Mouse (Mus musculus): ENCODE results near the gene Serhl. TPM values are rescaled to one million over a fixed set of nuclear protein-coding genes. Genes with fewer than 3 reads are reported as not detected.

Gene Serhl
- polyA plus RNA-seq, 1 experiment from 2014 or later, result 31.3 TPM

GRCm38 (mm10) chr15:83086636-83087328 lies 2.5 kb upstream of the Serhl start:
- H3K4me1 ChIP-seq (replicated peaks), result peaks cover 36% of the 10 kb centered on the region
- no peaks in the 10 kb centered on the region for H3K9me3 ChIP-seq
- no peak overlapping the region for H3K27ac ChIP-seq (replicated peaks)
- peaks cover 37% of the 10 kb centered on the region for H3K27me3 ChIP-seq
- no peak overlapping the region for H3K4me2 ChIP-seq
- H3K4me3 ChIP-seq, result no peak overlapping the region
- no peak overlapping the region for H3K9ac ChIP-seq
- whole genome bisulfite sequencing, result 87% methylated on average over 13 of the region's 13 CpGs
- ATAC-seq (ENCODE audit: low read depth), result no peak
- H3K36me3 ChIP-seq, result no peaks in the 10 kb centered on the region

DNA sequence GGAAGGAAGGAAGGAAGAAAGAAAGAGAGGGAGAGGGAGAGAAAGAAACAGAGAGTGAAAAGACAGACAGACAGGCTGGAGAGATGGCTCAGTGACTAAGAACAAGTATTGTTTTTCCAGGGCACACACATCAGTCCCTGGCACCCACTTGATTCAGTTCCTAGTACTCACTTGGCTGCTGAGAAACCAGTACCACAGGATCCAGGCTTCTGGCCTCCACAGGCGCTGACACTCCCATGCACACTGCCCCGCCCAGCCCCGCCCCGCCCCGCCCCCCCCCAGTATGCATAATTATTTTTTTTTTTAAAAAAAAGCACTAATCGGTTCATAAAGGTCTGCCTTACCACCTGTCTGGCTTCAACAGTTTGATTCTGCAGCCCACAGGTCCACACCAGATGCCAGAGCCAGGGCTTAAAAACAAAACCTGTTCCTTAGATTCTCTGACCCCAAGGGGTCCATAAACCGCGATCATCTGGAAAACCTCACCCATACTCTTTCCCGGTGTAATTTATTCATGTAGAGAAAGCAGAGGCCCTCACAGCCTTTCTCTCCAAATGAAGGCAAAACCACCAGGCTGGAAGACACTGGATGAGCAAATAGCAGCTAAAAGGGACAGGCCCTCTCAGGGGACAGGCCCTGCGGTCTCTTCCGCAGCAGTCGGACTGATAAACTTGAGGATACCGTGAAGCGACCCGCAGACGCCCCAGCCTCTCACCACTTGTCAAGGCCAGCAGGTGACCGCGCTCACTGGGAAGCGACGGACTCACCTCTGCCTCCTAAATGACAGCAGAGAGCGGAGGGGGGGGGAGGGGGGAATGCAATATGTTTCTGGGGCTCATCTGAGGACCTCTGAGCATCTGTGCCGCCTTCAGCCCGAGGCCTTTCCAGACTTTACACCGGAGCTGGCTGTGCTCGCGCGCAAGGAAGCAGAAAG lies 544 bp upstream of the Serhl start:
- peak overlapping the region; percentile 62 for H3K27ac ChIP-seq (replicated peaks)
- H3K4me2 ChIP-seq, result peak overlapping the region; percentile 40
- H3K4me1 ChIP-seq (replicated peaks), result peaks cover 32% of the 10 kb centered on the region
- 0 out of 2 replicates have a peak, but pooled peaks have one; percentile 30 for ATAC-seq (ENCODE audit: low read depth)
- H3K36me3 ChIP-seq, result no peaks in the 10 kb centered on the region
- peaks cover 37% of the 10 kb centered on the region for H3K27me3 ChIP-seq
- WGBS, result 3% methylated on average over 27 of the region's 27 CpGs
- 0 out of 2 replicates have a peak overlapping the region, but pooled peaks have one; percentile 26 for H3K9ac ChIP-seq
- H3K4me3 ChIP-seq, result 0 out of 2 replicates have a peak overlapping the region, but pooled peaks have one; percentile 4
- no peaks in the 10 kb centered on the region for H3K9me3 ChIP-seq

DNA sequence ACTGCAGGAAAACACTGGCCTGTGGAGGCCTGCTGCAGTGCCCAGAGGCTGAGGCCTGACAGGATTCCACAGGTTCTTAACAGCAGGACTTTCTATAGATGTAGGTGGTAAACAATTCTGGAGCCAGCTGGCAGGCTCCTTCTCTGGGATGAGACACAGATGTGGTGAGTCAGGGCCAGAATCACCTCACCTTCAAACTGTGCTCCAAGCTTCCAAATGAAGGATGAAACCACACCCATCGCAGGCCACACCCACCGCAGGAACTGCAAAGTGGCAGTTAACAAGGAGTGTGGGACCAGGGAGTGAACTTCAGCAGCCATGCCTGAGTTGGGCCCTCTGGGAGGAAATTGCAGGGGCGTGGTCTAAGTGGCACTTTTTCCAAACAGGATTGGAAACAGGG lies 1.6 kb downstream of the Serhl start:
- Histone ChIP-seq H3K4me1 (replicated peaks) (peaks cover 24% of the 10 kb centered on the region), H3K27ac (replicated peaks) (no peak overlapping the region), H3K27me3 (peaks cover 37% of the 10 kb centered on the region), H3K4me2 (no peak overlapping the region), H3K9ac (no peak overlapping the region), H3K9me3 (no peaks in the 10 kb centered on the region), H3K36me3 (no peaks in the 10 kb centered on the region), H3K4me3 (no peak overlapping the region)
- ATAC-seq (ENCODE audit: low read depth), result no peak
- WGBS, result 32% methylated on average over 3 of the region's 3 CpGs

- Histone ChIP-seq H3K27me3 (peaks cover 34% of the 10 kb centered on the region), H3K9me3 (no peaks in the 10 kb centered on the region), H3K36me3 (no peaks in the 10 kb centered on the region), H3K9ac (no peak overlapping the region), H3K4me1 (replicated peaks) (peaks cover 19% of the 10 kb centered on the region), H3K4me3 (no peak overlapping the region), H3K27ac (replicated peaks) (no peak overlapping the region), H3K4me2 (no peak overlapping the region)
- no peak for ATAC-seq (ENCODE audit: low read depth)
- 81% methylated on average over 2 of the region's 2 CpGs for WGBS
These were observed 4.4 kb downstream of the Serhl start for GRCm38 (mm10) chr15:83093687-83094086.

- Histone ChIP-seq H3K4me2 (no peak overlapping the region), H3K4me1 (replicated peaks) (peaks cover 20% of the 10 kb centered on the region), H3K27me3 (peaks cover 20% of the 10 kb centered on the region), H3K4me3 (no peak overlapping the region), H3K9me3 (no peaks in the 10 kb centered on the region), H3K27ac (replicated peaks) (no peak overlapping the region), H3K36me3 (no peaks in the 10 kb centered on the region), H3K9ac (no peak overlapping the region)
- 58% methylated on average over 2 of the region's 2 CpGs for WGBS
- ATAC-seq (ENCODE audit: low read depth), result no peak
These were observed 6.6 kb downstream of the Serhl start for GRCm38 (mm10) chr15:83095950-83096349.

DNA sequence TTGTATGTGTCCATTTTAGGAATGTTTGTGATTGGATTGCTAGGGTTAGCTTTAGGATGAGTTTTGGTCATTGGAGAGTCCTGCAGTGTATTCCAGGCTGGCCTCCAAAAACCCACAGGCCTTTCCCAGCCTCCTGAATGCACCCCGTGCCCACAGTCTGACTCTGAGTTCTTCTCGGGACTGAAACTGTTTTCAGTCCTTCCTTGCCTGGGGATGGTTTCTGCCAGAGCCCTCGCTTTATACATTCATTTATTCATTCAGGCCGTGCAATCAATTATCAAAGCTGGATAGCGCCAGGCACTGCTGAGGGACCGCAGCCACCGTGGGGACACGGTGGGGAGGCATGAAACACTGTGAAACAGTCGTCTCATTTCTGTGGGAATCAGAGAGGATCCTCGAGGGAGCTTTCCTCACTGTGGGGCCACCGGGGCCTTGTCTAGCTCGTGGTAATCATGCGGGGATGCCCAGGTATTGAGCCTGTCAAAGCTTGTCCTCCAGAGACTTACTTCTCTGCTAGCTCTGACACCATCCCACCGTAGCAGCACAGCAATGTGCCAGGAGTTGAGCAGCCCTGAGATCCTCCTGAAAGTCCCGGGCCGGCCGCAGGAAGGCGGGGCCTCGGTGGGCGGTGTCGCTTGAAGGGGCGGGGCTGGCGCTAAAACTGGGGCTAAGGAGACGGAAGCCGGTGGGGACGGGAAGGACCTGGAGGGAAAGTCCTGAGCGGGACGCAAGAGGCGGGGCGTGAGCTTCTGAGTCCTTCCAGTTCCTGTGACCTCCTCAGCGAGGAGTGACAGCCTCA lies 10.4 kb downstream of the Serhl start:
- Histone ChIP-seq H3K9ac (peak overlapping the region; percentile 63), H3K4me3 (peak overlapping the region; percentile 40), H3K27ac (replicated peaks) (0 out of 2 replicates have a peak overlapping the region, but pooled peaks have one; percentile 33), H3K36me3 (no peaks in the 10 kb centered on the region), H3K4me1 (replicated peaks) (peaks cover 20% of the 10 kb centered on the region), H3K9me3 (no peaks in the 10 kb centered on the region), H3K4me2 (peak overlapping the region; percentile 64), H3K27me3 (peaks cover 27% of the 10 kb centered on the region)
- WGBS, result under 1% methylated on average over 31 of the region's 31 CpGs
- ATAC-seq (ENCODE audit: low read depth), result peak; percentile 73

- WGBS, result 2% methylated on average over 8 of the region's 8 CpGs
- Histone ChIP-seq H3K4me3 (peak overlapping the region; percentile 40), H3K4me1 (replicated peaks) (peaks cover 20% of the 10 kb centered on the region), H3K9me3 (no peaks in the 10 kb centered on the region), H3K9ac (peak overlapping the region; percentile 63), H3K4me2 (peak overlapping the region; percentile 64), H3K36me3 (no peaks in the 10 kb centered on the region), H3K27me3 (peaks cover 27% of the 10 kb centered on the region), H3K27ac (replicated peaks) (no peak overlapping the region)
- ATAC-seq (ENCODE audit: low read depth), result no peak
These were observed 11.0 kb downstream of the Serhl start for GRCm38 (mm10) chr15:83100332-83100662.

DNA sequence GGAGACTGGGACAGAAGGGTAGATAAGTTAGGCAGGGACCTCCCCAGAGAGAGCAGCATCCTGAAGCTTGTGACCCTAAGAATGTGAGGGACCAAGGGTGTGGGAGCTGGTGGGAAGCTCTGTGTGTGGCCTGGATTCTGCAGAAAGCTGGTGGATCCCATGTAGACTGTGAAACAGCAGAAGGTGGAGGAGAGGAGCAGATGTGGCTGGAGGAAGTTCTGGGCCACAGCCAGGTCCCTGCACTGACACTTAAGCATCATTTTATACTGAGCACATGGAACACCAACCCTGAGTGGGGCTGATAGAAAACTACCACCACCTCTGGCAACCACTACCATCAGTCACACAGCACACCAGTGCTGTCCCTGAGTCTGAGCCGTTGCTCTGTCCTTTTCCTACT lies 13.8 kb downstream of the Serhl start:
- Histone ChIP-seq H3K27me3 (peaks cover 19% of the 10 kb centered on the region), H3K4me1 (replicated peaks) (peaks cover 21% of the 10 kb centered on the region), H3K9me3 (no peaks in the 10 kb centered on the region), H3K9ac (no peak overlapping the region), H3K4me3 (no peak overlapping the region), H3K4me2 (no peak overlapping the region), H3K27ac (replicated peaks) (no peak overlapping the region), H3K36me3 (no peaks in the 10 kb centered on the region)
- 67% methylated on average over 1 of the region's 1 CpGs for WGBS
- no peak for ATAC-seq (ENCODE audit: low read depth)

- Histone ChIP-seq H3K9me3 (no peaks in the 10 kb centered on the region), H3K4me3 (no peak overlapping the region), H3K27me3 (peaks cover 7% of the 10 kb centered on the region; the same call in 1 of the 2 replicates), H3K4me1 (replicated peaks) (peaks cover 8% of the 10 kb centered on the region), H3K27ac (replicated peaks) (no peak overlapping the region), H3K9ac (no peak overlapping the region), H3K4me2 (no peak overlapping the region), H3K36me3 (no peaks in the 10 kb centered on the region)
- WGBS, result 64% methylated on average over 6 of the region's 6 CpGs
- no peak for ATAC-seq (ENCODE audit: low read depth)
These were observed 17.1 kb downstream of the Serhl start for GRCm38 (mm10) chr15:83106426-83106825.

DNA sequence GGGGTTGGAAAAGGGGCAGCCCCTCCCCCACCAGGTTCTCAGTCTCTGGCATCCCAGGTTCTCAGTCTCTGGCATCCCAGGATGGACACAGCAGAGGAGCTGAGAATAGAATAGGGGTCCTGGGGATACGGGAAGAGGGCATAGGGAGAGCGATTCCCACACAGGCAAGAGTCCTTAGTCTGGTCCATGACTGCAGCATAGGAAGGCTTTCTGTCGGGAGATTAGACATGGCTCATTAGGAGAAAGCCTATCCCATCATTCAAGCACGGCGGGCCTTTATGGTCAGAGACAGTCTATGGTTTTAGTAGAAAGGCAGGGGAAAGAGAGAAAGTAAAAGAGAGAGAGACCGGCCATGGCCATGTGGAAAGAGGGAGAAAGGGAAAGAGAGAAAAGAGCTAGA lies 18.5 kb downstream of the Serhl start:
- ATAC-seq (ENCODE audit: low read depth), result no peak
- WGBS, result 23% methylated on average over 6 of the region's 6 CpGs

DNA sequence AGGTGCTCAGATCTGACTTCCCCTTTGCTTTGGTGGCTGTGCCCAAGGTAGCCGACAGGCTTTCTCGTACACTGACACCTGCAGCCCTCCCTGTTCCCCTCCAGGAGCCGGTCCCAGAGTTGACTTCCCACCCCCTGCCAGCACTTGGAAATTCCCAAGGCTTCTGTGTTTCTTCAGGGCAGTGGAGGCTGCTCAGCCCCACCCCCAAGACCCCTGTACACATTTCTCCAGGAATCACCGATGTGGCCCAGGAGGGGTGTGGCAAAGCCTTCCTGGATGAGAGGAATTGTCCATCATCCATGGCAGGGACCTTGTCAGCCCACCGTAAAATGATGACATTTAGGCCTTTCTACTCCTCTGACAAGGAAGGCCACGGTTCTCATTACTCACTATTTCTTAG lies 22.0 kb downstream of the Serhl start:
- Histone ChIP-seq H3K9ac (no peak overlapping the region), H3K36me3 (peaks cover 12% of the 10 kb centered on the region), H3K27ac (replicated peaks) (no peak overlapping the region), H3K4me3 (no peak overlapping the region), H3K9me3 (no peaks in the 10 kb centered on the region), H3K4me2 (no peak overlapping the region), H3K4me1 (replicated peaks) (peaks cover 40% of the 10 kb centered on the region), H3K27me3 (no peaks in the 10 kb centered on the region)
- ATAC-seq (ENCODE audit: low read depth), result no peak
- WGBS, result 68% methylated on average over 6 of the region's 6 CpGs

More for the DNA sequence above, 18.5 kb downstream of the Serhl start:
- H3K9me3 ChIP-seq, result no peaks in the 10 kb centered on the region
- no peaks in the 10 kb centered on the region for H3K36me3 ChIP-seq
- H3K27ac ChIP-seq (replicated peaks), result no peak overlapping the region
- H3K4me2 ChIP-seq, result no peak overlapping the region
- peaks cover 22% of the 10 kb centered on the region for H3K4me1 ChIP-seq (replicated peaks)
- no peak overlapping the region for H3K4me3 ChIP-seq
- no peak overlapping the region for H3K9ac ChIP-seq
- peaks cover 4% of the 10 kb centered on the region; the same call in 1 of the 2 replicates for H3K27me3 ChIP-seq

Data from neural tube, embryonic 13.5 days (tissue).